Mouse (Mus musculus): Measurements from ENCODE around the gene Pafah1b2.

Gene Pafah1b2

DNA sequence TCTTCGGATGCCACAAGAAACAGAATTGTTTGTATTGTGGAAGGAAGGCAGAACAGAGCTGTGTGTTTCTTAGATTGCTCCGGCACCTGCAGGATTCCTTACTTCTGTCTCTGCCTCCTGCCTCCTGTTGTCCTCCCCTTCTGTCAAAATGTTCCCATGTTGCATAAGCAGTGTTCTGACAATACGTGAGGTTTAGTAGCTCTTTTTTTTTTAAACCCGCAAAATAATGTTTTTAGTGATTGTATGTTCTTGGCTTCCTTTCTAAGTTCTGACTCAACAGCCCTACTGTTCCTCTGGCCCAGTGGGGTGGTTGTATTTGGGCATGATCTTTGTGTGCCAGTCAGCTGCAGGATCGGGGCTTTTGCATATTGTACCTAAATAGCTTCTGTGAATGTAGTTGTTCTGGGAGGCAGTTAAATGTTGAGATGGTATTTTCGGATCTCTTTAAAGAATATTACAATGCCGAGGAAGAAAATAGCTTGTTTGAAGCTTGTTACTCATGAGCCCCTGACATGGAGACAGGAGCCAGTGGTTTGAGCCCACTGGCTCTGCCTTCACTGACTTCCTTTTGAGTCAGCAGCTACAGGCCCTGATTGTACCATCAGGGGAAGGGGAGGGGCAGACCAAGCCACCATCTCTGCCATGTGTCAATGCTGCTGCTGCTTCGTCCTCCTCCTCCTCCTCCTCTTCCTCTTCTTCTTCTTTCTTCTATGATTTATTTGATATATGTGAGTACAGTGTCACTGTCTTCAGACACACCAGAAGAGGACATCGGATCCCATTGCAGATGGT, 13.8 kb upstream of the Pafah1b2 start:
- peak; percentile 83 for DNase-seq (ENCODE audit: low read depth)

DNA sequence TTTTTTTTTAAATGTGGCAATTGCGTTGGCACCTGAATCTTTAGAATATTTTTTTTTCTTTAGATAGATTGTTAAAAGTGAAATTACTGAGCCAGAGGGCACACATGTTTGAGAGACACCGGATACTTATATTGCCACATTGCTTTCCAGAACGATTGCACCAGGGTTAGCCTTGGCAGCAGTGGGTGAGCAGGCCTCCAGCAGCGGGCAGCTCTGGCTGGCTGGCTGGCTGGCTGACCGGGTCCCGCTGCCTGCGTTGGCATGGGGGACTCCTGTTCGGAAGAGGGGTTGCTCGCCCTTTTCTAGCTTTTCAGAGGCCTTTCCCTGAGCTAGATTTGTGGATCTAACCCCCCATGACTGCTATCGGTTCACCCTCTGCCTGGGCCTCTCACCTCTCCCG, 11.1 kb upstream of the Pafah1b2 start:
- DNase-seq (ENCODE audit: low read depth): no peak

DNA sequence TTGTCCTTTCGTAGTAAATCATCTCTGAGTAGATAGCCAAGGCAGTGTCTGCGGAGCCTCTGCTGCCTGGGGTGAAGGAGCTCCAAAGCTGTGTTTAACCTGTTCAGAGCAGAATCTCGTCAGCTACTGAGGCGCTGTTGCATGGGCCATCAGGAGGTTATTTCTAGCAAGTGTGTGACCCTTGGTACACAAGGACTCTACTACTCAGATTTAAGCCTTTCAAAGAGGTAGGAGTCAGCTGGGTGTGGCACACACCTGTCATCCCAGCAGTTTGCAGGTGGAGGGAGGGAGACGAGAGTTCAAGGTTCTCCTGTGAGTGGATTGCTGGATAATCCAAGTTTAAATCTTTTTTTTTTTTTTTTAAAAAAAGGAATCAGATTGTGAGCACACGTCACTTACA, 7.5 kb upstream of the Pafah1b2 start:
- no peak for DNase-seq (ENCODE audit: low read depth)

DNA sequence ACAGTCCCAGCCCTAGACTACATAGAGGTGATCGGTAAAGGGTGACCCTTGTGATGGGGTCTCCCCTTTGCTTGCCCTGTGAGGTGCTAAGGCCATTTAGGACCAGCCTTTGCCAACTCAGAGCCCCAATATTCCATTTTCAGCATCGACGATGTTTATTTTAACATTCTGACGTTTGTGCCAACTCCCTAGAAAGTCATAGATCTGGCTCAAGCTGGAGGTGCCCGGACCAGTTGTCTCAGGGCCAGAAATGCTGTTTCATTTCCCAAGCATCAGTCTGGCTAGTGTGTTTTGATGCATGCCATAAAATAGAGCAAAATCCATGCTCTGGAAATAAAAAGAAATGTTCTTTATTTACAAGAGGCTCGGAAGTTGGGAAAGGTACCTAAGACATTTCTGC, 5.8 kb upstream of the Pafah1b2 start:
- DNase-seq (ENCODE audit: low read depth): no peak

DNA sequence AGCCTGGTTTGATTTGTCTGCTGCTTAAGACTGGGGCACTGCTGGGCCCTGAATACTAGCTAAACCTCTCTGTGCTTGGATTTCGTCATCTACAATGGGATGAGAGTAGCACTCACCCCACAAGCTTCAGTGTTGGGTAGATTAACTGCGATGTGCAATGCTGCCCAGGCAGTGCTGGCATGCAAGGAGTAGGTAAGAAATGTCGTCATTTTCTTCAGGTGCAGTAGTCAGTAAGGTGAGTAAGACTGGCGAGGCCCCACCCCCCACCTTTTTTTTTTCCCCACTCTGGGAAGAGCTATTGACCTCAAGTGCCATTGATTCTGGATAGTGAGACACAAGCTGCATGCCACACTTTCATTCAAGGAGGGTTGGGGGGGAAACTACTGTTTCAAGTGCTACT, 3.9 kb upstream of the Pafah1b2 start:
- no peak for DNase-seq (ENCODE audit: low read depth)

DNA sequence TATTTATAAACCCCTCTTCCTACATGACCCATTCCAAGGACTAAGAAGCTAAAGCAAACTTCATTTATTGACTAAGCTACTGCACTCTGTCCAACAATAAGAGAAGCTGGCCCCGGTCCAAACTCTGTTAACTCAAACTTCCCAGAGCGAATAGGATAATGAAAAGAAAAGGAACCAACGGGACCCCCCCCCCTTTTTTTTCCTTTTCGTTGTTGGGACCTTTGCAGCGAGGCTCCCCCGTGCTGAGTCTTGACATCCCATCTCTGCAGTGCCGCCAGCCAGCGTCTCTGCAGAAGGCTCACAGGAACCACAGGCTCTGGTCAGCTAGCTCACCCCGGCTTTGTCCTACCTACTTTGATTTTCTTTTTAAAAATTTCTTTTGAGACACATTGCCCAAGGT, 3.3 kb upstream of the Pafah1b2 start:
- DNase-seq (ENCODE audit: low read depth): no peak

DNA sequence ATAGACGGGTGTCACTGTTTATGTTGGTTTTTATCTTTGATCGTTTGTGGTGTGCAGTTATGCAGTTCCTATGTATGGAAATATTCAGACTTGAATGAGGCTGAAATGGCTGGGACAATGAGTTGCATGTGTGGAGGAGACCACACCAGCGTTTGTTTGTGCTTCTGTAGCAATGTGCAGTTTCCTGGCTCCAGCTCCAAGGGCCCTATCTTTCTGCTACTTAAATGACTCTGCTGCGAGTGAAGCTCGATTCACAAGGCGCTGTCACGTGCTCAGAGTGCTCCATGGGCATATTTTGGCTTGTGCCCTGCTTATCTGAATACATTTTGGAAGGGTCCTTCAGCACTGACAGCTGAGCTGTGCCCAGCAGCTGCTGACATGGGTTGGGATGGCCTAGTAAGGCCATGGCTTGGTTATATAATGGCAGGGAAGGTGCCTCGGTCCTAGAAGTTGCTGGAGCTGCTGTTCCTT, 2.6 kb upstream of the Pafah1b2 start:
- peak; percentile 43 for DNase-seq (ENCODE audit: low read depth)

DNA sequence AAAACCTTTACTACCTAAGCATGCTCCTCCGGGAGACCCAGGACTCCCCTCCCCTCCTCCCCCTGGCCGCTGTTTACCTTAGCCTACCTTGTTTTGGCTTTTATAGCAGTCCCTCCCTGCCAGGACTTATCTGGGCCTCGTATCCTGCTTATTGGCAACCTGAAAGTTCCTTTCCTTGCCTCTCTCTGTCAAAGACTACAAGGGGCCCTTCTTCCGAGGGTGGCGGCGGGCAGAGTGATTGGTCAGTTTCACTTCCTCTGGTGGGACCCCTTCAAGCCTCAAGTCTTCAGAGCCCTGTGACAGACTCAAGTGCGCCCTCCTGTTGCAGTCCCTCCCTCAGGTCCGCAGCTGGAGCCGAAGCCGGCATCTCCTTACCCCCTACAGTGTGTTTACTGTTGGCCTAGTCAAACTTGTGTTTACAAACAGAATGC, 1.8 kb upstream of the Pafah1b2 start:
- DNase-seq (ENCODE audit: low read depth): peak; percentile 83

DNA sequence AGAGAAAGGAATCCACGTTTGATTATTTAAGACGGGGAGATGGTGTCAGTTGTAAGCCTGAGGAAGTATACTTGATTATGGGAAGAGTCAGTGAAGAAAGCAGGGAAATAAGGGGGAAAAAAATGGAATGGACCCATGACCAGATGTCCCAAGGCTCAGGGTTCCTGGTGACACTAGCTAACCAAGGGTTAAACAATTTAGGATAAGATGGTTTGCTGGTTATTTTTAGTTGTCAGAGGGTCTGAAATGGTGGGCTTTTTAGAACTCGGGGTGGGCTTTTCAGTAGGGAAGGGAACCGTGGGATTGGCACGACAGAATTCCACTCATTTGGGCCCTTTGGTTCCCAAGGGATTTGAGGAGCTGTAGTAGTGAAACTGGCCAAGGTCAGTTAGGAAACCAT, 1.1 kb upstream of the Pafah1b2 start:
- no peak for DNase-seq (ENCODE audit: low read depth)

DNA sequence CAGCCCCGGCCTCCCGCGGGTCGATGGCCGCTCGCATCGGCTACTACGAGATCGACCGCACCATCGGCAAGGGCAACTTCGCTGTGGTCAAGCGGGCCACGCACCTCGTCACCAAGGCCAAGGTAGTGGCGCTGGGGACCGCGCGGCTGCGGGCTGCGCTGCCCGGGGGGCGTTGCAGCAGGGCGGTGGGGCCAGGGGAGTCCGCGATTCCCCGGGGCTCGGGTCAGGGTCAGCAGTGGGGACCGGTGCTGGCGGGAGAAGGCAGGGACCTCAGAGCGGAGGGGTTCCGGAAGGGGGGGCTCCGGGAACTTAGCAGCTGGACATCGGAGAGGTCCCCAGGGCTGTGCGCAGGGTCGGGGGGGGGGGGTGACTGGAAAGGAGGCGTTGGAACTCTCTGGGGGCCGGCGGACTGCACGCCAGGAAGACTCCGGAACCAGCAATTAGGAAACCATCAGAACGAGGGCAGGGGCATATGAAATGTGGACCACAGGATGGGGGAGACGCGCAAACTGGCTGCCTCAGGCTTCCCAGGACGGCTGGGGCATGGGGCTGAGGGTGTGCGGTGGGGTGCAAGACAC, 608 bp upstream of the Pafah1b2 start:
- peak; percentile 51 for DNase-seq (ENCODE audit: low read depth)

DNA sequence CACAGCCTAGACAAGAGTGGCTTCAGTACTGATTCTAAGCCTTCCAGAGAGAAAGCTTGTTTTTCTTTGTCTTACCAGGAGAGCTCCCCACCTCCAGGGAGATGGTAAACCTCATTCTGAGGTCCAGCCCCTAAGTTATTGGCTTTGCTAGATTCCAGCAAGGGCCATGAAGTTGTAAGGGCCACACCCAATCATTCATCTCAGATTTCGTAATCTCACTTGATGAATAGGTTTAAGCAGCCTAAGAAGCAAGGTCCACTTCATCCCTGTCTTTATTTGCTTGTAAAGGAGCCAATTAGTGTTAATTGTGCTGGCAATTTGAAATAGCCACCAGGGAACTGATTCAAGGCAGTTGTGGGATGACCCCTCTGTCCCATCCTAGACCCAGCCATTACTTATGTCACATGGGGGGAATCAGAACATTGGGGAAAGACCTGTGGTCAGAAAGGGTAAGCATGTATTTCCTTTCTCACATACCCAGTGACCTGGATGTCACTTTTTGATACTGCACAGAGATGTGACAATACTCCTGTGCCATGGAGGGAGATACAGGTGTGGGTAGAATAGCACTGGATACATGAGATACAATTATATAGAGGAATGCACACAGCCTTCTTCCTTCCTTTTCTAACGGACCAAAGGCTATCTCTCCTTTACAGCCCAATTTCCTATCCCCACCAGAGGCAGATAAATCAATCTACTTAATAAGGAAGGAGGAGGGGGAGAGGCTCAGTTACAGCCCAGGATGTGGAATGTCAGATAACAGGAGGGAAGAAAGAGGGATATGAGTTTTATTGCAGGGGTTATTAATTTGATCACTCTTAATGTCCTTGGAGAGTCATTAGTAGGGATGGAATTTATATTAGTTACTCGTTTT, 1.2 kb downstream of the Pafah1b2 start:
- peak; percentile 77 for DNase-seq (ENCODE audit: low read depth)

DNA sequence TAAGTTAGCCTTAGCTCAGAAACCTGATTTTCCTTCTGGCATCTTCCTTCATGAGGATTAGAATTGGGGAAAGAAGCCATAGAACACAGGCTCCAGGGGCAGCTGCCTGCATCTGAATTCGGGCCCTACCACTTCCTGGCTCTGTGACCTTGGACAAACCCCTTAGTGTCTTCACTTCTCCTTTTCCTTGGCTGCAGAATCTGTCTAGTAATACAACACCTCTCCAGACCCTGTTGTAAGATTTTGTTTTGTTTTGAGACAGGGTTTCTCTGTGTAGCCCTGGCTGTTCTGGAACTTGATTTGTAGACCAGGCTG, 2.9 kb downstream of the Pafah1b2 start:
- DNase-seq (ENCODE audit: low read depth): peak; percentile 91

DNA sequence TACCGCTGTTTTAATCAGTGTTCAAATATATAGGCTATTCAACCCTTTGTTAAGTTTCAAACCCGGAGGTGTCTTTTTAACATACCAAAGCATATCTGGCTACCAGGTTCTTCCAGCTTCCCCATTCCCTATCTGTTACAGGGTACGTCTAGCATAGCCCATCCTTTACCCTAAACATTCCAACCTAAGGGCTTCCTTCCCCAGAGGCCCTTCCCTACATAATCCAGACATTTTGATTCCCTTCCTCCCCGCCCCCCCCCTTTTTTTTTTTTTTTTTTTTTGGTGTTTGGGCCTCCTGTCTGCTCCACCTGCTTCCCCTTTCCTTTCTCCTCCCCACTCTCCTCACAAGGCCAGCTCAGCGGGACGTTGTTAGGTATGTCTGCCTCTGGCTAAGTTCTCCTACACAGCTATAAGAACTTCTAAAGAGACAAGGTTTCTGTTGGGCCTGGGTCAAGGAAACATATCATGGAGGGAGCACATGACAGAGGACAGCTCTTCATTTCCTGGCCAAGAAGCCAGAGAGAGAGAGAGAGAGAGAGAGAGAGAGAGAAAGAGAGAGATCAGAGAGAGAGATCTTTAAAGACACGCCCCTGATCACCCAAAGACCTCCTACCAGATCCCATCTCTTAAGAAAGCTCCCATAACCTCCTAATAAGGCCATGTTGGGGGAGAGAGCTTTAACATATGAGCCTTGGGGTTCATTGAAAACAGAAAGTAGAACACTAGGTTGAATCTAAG, 3.4 kb downstream of the Pafah1b2 start:
- DNase-seq (ENCODE audit: low read depth): peak; percentile 84

DNA sequence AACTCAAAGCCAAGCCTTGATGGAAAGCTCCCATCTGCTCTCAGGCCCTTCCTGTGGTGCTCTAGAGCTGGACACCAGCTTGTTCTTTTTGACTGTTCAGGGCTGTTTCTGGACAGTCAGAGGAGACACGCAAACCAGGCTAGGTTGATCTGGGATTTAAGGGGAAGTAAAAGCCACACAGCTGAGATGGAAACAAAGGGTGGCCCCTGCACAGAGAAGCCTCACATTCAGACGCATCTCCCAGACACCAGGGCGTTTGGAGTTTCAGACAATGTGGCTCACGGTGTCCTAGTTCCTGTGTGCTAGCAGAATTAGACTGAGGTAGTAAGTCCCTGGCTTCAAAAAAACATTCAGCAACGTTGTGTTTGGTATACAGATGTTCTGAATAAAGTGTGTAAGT, 6.3 kb downstream of the Pafah1b2 start:
- no peak for DNase-seq (ENCODE audit: low read depth)

DNA sequence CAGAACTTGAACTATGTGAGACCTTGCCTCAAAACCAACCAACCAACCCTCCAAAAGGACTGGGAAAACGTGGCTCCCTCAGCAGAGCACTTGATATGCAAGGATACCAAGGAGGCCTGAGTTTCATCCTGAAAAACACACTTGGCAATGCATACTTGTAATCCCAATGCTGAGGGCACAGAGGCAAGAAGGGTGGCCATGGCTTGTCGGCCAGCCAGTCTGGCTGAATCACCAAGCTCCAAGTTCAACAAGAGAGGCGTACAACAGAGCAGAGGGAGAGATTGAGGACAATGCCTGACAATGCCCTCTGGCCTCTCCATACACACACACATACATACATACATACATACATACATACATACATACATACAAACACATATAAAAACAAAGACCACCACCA, 8.0 kb downstream of the Pafah1b2 start:
- DNase-seq (ENCODE audit: low read depth): no peak

DNA sequence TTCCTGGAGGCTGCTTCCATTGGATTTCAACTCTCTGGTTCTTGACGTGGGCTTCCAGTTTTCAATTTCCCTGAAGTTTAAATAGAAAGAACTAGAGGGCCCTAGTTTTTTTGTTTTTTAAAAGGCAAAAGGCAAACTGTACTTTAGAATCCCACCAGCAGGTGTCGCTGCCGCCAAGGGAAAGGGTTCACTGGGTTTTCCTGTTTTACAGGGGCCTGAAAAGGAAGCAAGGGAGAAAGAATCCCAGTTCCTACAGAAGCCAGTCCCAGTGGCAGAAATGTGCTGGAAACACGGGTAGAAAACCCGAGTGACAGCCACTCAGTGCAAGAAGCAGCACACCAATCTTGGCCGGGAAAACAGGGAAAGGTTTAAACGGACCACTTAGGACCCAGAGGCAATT, 8.8 kb downstream of the Pafah1b2 start:
- peak; percentile 69 for DNase-seq (ENCODE audit: low read depth)

DNA sequence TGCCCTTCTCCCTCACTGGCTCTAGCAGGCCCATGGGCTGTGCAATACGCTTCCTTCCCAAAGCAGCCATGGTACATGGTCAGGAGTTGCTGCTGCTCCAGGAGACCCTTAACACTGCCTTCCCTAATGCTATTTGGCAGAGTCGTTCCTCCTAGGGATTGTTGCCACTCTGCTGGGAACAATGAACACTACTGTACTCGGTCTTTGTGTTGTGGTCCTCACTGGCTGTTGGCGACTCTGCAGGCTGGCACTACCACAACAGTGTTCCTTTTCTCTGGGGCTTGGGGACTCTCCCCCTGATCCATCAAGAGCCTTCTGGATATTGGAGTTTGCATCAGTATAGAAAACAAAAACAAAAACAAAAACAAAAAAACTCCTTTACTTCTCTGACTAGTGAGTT, 13.5 kb downstream of the Pafah1b2 start:
- no peak for DNase-seq (ENCODE audit: low read depth)

DNA sequence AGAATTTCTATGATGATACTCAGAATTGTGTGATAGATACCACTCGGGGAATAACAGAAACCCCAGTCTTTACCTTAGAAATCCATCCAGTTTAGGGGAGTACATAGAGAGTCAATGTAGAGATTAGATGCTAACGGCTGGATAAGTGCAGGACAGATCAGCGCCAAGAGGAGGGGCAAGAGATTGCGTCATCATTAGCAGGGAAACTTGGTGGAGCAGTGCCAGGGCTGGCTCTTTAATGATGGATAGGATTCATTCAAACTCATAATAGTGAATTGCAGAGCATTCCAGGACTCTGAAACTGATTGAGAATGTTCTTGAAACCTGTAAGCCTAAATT, 27.3 kb downstream of the Pafah1b2 start:
- peak; percentile 73 for DNase-seq (ENCODE audit: low read depth)

DNA sequence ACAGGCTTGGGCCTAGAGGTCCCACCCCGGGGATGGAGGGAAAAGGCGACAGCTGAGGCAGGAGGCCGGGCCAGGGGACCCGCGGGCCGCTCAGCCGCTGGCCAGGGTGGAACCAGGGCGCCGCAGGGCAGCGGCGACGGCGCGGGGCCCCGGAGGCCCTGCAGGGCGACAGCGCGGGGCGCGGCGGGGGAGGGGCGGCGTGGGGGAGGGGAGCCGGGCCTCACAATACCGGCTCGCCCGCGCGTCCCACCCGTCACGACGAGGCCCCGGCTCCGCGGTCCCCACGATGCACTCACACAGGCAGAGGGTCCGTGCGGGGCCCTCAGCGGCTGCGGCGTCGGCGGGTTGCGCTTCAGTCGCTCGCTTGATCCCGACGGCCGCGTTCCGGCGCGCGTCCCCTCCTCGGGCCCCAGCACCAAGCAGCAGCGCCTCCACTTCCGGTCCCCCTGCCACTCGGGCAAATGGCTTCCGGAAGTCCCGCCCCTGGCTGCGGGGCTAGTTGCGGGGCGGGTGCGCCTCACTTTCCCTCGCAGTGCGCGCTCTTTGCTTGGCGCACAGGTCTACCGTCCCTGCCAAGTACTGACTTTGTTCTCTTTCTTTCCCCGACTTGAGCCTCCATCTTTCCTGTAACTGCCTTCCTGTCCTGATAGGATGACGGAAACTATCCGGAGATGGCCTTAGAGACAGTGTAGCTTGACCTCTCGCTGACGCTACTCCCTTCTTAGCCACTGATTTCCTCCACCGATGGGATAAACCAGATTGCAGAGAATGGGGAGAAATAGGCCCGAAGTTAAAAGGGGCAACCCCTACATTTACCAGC, 27.9 kb downstream of the Pafah1b2 start:
- DNase-seq (ENCODE audit: low read depth): peak; percentile 84

DNA sequence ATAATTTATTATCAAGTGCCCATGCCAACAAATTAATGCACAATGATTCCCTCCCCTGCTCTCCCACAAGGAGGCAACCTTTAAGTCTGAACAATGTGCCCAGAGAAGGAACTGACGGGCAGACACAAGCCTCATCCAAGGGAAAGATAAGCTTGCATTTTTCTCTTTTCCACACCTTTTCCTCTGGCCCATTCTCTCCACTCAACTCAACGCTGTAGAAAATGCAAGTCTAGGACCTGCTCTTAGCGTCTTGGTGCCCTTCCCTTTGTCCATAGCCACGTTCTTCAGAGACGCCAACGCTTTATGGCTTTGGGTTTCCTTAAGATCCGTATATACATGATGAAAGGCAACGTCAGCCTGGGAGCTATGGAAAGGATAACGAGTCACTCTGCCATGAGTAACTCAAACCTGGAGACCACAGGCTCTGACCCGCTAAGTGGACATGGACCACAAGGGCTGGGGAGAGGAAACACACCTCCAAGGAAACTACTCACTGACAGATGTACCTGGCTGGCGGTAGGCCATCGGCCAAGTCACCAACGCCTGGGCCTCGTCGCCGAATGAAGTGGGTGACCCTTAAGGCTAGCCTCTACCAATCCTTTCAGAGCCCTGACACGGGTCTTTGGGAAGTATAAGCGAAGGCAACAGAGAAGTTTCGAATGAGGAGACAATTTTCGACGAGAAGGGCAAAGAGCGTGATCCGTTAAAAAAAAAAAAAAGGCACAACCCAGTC, 28.6 kb downstream of the Pafah1b2 start:
- DNase-seq (ENCODE audit: low read depth): peak; percentile 64

DNA sequence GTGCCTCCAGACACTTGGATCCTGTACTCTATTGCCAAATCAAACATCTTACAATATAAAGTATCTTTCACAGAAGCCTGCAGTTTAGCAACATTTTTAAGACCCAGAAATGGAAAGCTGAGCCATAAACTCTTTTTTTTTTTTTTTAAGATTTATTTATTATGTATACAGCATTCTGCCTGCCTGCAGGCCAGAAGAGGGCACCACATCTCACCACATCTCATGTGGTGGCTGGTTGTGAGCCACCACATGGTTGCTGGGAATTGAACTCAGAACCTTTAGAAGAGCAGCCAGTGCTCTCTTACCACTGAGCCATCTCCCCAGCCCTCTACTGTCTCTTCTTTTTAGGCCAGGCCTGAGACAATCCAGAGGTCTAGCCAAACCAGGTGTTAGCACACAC, 31.2 kb downstream of the Pafah1b2 start:
- DNase-seq (ENCODE audit: low read depth): peak; percentile 43
